Mouse (Mus musculus): ENCODE results near the gene Rbfox3.
"Not testable (repeated sequence)": the region's sequence is repeated elsewhere in the genome, so short reads cannot be mapped to it uniquely, and the experiment has no call there.

Rbfox3 gene

GRCm38 (mm10) chr11:118818528-118818927 lies 92.9 kb downstream of the Rbfox3 start:
- DNase-seq (ENCODE audit: low spot score): no peak

GRCm38 (mm10) chr11:118815118-118815517 lies 96.3 kb downstream of the Rbfox3 start:
- no peak for DNase-seq (ENCODE audit: low spot score)

DNA sequence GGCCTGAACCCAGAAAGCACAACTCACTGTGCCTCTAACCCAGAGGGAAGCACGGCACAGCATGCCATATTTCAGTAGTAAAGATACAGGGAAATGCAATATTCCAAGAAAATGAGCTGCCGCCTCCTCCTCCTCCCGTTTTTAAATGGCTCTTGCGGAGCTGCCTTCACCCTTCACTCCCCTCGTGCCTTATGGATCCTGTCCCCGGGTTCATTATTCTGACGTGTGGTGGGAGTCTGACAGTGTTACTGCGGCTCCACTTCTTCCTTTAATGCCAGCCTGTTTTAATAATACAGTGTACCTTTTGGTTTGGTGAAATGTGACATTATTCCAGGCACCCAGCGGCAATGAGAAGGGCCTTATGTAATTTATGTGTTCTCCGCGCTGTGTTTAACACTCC lies 97.5 kb downstream of the Rbfox3 start:
- no peak for DNase-seq (ENCODE audit: low spot score)

DNA sequence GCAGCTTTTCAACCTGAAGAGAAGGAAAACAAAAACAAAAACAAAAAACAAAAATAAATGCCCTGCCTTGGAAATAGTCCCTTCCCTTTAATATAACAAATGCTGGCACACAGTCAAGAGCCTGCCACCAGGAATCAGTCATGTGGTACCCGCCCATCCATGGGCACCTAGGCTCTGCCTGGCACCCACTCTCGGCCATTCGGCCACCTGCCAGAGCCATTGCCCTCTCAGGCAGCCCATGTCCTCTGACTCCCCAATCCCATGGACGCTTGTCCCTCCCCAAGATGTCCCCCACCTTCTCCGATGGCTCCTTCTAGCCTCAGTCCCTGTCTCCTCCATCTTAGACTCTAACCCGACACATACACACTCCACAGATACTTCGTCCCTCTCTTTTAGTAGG lies 100.0 kb downstream of the Rbfox3 start:
- no peak for DNase-seq (ENCODE audit: low spot score)

- DNase-seq (ENCODE audit: low spot score): no peak
Observed at GRCm38 (mm10) chr11:118807511-118807910, 103.9 kb downstream of the Rbfox3 start.

DNA sequence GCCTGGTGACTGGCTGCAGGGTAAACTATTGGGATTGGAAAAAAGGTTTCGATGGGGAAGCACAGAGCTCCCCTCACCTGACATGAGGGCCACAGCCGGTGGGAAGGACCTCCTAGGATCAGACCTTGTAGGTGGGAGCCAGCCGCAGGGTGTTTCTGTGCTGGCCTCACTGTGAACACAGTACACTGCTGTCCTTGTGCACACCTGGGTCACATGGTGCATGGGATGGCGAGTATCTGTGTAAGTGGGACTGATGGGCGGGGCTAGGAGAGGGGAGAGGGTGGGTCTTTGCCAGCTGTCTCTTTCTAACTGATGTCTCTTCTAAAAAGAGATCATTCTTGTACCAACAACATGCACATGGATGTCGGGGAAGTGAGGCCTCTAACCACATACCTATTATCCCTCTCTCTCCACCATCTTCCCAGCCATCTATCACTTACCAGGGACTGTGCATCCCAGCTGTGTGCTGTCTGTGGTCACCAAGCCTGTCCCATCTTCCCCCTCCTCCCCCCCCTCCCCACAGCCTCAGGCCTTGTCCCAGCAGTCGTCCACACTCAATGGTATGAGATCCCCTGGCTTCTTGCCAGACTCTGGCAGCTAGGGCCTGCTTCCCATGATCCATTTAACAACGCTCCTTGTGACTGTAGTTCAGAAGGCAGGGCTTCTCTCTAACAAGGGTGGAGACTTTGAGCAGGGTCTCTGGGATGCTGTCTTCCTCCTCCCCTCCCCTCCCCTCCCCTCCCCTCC lies 116.4 kb downstream of the Rbfox3 start:
- DNase-seq (ENCODE audit: low spot score): no peak

GRCm38 (mm10) chr11:118793639-118794021 lies 117.8 kb downstream of the Rbfox3 start:
- DNase-seq (ENCODE audit: low spot score): peak; percentile 76

DNA sequence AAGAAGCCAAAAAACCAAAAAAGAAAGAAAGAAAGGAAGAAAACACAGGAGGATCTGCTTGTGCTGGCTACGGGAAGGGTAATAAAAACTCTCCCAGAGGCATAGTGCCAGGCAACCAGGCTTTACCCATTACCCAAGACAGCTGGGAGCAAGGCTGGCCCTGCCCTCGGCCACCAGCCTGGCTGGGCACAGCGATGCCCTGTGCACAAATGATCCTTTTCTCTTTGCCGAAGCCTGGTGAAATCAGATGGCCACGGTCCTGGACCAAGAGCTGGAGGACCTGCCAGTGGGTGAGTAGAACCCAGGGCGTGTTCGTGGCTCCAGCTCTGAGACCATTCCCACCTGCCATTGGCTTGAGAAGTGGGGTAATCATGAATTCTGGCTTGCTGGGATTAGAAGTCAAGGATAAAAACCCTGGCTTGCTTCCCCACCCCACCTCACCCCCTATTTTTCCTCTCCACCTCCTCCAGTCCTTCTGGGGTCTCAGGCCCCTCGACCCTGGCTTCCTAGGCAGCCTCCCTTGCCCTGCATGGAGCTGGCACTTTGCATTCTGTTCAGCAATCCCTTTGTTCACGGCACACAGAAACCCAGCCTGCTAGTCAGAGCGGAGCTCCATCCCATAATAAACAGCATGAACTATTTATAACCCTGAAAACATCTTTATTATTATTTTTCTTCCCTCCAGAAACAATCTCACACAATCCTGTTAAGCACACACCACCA lies 118.3 kb downstream of the Rbfox3 start:
- DNase-seq (ENCODE audit: low spot score): peak; percentile 42

GRCm38 (mm10) chr11:118792163-118792915 lies 119.1 kb downstream of the Rbfox3 start:
- peak; percentile 40 for DNase-seq (ENCODE audit: low spot score)

DNA sequence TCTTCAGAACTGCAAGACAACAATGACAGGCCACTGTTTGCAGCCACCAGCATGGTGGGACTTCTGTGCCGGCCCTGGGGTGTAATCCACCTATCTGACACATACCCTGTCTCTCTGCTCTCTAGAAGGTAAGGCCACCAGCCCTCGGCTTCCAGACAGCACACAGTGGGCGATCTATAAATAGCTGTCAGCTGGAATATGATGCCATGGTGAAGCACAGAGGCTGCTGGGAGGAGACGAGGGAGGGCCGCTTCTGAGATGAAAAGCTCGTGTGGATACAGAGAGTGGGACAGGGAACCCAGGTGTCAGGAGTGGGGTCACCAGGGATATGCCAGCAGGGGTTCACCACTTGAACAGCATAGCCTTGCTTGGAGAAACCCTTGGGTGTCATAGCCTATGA lies 120.0 kb downstream of the Rbfox3 start:
- no peak for DNase-seq (ENCODE audit: low spot score)

DNA sequence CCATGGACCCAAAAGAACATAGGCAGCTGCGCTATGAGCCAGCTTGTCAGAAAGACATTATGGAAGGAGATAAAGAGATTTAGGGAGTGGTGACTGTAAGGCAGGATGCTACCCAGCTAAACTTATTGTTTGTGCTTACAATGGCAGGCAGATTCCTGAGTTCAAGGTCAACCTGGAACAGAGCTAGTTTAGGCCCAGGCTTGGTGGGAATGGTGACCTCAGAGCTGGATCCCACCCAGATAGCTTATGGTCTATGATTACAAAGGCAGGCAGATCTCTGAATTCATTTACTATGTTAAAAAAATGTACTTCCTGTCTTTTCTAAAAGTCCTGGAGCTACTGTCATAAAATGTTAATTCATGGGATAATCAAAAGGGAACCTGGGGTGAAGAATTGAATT lies 123.3 kb downstream of the Rbfox3 start:
- DNase-seq (ENCODE audit: low spot score): no peak

DNA sequence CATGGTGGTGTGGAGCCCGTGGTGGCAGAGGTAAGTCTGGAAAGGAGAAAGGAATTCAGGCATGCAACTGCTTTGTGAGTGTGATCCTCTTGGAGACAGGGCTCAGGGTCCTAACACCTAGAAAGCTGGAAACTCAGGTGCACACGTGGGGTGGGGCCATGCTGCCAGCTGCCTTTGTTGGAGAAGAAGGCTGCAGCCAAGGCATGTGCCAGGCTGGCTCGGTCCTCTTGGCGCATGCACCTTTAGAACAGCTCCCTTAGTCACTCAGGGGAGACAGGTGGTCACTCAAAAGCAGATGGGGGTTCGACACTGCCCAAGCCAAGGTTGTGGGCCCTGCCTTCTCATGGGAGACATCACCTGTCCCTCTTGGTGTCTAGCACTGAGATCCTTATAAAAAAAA lies 128.7 kb downstream of the Rbfox3 start:
- no peak for DNase-seq (ENCODE audit: low spot score)

- no peak for DNase-seq (ENCODE audit: low spot score)
Observed at GRCm38 (mm10) chr11:118775753-118776152, 135.6 kb downstream of the Rbfox3 start.

- not testable (repeated sequence) for DNase-seq (ENCODE audit: low spot score)
Observed at GRCm38 (mm10) chr11:118774777-118775176, 136.6 kb downstream of the Rbfox3 start.

- DNase-seq (ENCODE audit: low spot score): no peak
Observed at GRCm38 (mm10) chr11:118773076-118773583, 138.3 kb downstream of the Rbfox3 start.

DNA sequence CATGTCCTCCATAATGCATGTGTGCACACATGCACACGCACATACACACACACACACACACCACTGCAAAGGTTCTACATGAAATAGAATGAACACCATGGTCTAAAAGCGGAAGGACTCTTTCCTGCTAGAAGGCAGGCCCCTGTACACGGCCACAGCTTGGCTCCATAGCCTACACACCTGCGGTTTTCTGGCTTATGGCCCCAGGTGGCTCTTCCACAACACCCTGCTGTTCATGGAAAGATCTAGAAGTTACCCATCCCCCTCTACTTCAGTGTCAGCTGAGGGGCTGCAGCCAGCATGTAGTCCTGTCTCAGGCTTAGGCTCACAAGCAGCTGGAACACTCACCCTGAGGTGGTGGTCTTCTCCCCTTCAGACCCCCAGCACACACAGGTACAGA lies 140.0 kb downstream of the Rbfox3 start:
- DNase-seq (ENCODE audit: low spot score): no peak

GRCm38 (mm10) chr11:118770789-118771188 lies 140.6 kb downstream of the Rbfox3 start:
- no peak for DNase-seq (ENCODE audit: low spot score)

- no peak for DNase-seq (ENCODE audit: low spot score)
Observed at GRCm38 (mm10) chr11:118769542-118769941, 141.9 kb downstream of the Rbfox3 start.

DNA sequence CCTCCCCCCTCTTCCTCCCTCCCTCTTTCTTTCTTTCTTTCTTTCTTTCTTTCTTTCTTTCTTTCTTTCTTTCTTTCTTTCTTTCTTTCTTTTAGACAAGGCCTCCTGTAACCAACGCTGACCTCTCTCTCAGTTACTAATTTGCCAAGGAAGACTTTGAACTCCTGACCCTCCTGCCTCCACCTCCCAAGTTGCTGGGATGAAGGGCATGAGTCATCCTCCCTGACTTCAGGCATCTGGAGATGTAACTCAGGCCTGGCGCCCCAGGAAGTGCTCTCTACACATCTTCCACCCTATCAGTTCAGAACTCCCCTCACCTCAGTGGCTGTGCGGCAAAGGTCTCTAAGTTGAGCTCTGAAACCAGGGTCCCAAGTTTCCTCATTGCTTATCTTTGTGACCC lies 143.0 kb downstream of the Rbfox3 start:
- no peak for DNase-seq (ENCODE audit: low spot score)

DNA sequence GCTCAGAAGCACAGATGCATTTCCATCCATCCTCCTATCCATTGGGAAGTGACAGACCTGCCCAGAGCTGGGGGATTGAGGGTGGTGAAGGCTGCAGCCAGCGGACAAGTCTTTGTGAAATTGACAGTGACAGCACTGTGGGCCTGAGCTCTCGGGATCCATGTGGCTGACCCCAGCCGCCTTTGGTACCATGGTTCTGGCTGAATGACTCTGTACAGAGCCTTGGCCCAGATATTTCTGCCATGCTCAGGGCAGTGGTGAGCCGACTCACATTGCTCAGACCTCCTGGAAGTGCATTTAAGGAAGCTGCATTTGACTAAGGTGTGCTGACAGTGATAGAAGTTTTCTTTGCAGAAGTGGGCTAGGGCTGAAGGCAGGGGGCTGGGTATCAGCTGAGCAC lies 144.0 kb downstream of the Rbfox3 start:
- DNase-seq (ENCODE audit: low spot score): no peak

DNA sequence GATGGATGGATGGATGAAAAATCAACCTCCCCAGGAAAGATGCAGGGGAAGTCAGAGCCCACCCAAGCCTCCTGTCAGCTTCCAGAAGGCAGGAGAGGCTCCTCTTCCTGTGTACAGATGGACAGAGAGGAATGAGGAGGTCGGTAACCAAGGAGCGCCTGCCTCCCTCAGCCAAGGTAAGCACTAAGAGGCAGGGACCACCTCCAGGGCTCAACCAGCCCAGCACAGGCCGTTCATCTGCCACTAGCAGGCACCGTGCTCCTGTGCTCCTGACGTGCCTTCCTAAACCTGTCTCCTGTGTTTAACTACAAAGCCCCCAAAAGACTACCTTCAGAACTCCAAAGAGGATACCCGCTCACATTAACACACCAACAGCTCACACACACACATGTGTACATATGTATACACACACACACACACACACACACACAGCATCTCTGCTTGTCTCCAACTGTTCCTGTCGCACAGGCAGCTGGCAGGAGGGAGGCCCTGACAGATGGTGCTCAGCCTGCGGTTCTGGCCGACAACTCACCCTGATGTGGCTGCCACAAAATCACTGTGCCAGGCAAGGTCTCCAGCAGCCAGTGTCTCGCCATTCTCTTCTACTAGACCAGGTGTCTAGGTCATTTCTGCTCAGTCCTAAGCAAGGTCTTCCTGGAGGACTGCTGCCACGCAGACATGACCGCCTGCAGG lies 151.0 kb downstream of the Rbfox3 start:
- DNase-seq (ENCODE audit: low spot score): no peak

GRCm38 (mm10) chr11:118759228-118759627 lies 152.2 kb downstream of the Rbfox3 start:
- DNase-seq (ENCODE audit: low spot score): no peak

Measured in layer of hippocampus, adult 9-10 months (tissue).